Mouse (Mus musculus) ES-E14 (cell line): ENCODE results near the gene Abcc2. TPM values are rescaled to one million over a fixed set of nuclear protein-coding genes. Genes with fewer than 3 reads are reported as not detected.

Experiments used
- DNase-seq: peaks from one replicate; pipeline ENCODE4 v3.0.0-alpha.2; 2013; ENCODE audit warnings: low read depth, low spot score
- H3K27ac ChIP-seq: 2 replicates; pipeline ENCODE4 v1.5.1; 2012; ENCODE audit warnings: low read depth, mild to moderate bottlenecking, low read length, moderate library complexity, mixed read lengths; ENCODE audit not compliant: poor library complexity, insufficient read depth, severe bottlenecking
- H3K36me3 ChIP-seq: 2 replicates; pipeline ENCODE4 v1.6.1; 2012; ENCODE audit warnings: mild to moderate bottlenecking, low read length, moderate library complexity, mixed read lengths; ENCODE audit not compliant: control insufficient read depth, poor library complexity, insufficient read depth, severe bottlenecking
- H3K4me1 ChIP-seq, 2 experiments: fragments of 150-350 bp in 1 of 2; sonication (generic) in 1 of 2; 2 replicates each; pipeline ENCODE4 v1.6.1; 2012; ENCODE audit warnings: low read length in 2 of 2, mild to moderate bottlenecking in 1 of 2, mixed read lengths in 1 of 2; ENCODE audit not compliant: control insufficient read depth in 2 of 2, insufficient read depth in 2 of 2, poor library complexity in 1 of 2
- H3K4me3 ChIP-seq, 2 experiments: fragments of 150-350 bp in 1 of 2; sonication (generic) in 1 of 2; 2 replicates each; pipeline ENCODE4 v1.5.1; 2012; ENCODE audit warnings: low read length in 2 of 2, low read depth in 1 of 2, mild to moderate bottlenecking in 1 of 2, mixed read lengths in 1 of 2; ENCODE audit not compliant: insufficient read depth in 1 of 2, poor library complexity in 1 of 2, severe bottlenecking in 1 of 2
- H3K9ac ChIP-seq: 2 replicates; pipeline ENCODE4 v1.6.1; 2012; ENCODE audit warnings: low read depth, mild to moderate bottlenecking, low read length, mixed read lengths; ENCODE audit not compliant: poor library complexity, insufficient read depth, severe bottlenecking
- H3K9me3 ChIP-seq: fragments of 150-350 bp; sonication (generic); 2 replicates; pipeline ENCODE4 v1.6.1; 2012; ENCODE audit warnings: low read depth, mild to moderate bottlenecking, low read length; ENCODE audit not compliant: control insufficient read depth, insufficient read depth
- CHD2 ChIP-seq: IDR thresholded peaks from 2 replicates; pipeline ENCODE4 v1.6.1; 2014; ENCODE audit warnings: mild to moderate bottlenecking, low read depth, low read length, inconsistent platforms
- HCFC1 ChIP-seq: IDR thresholded peaks from 2 replicates; pipeline ENCODE4 v1.6.1; 2012; ENCODE audit warnings: low read length, inconsistent platforms, borderline replicate concordance; ENCODE audit not compliant: insufficient read depth
- MAFK ChIP-seq: IDR thresholded peaks from 2 replicates; pipeline ENCODE4 v1.6.1; 2014; ENCODE audit warnings: mild to moderate bottlenecking, low read depth, low read length, inconsistent platforms; ENCODE audit not compliant: insufficient read depth
- ZC3H11A ChIP-seq: IDR thresholded peaks from 2 replicates; pipeline ENCODE4 v1.6.1; 2012; ENCODE audit warnings: low read depth, mild to moderate bottlenecking, inconsistent platforms, low read length, borderline replicate concordance
- ZNF384 ChIP-seq: IDR thresholded peaks from 2 replicates; pipeline ENCODE4 v1.6.1; 2012; ENCODE audit warnings: low read depth, low read length, inconsistent platforms
- in situ Hi-C, 2 experiments: fragments of 600-800 bp; cut with MboI; formaldehyde crosslinking; loops; one replicate each; pipeline ENCODE4 v1.15.1; 2025; ENCODE audit warnings: low sequenced_read_pairs in 2 of 2, inconsistent platforms in 1 of 2; ENCODE audit not compliant: unreplicated experiment in 2 of 2
- total RNA-seq: library from RNA; depleted of rRNA; stranded (reverse); fragments of 300-350 nt; gene quantifications from 2 replicates; pipeline ENCODE4 v1.2.3, GENCODE M21; 2012

The Abcc2 gene
- total RNA-seq, 1 experiment: 1.6 TPM

DNA sequence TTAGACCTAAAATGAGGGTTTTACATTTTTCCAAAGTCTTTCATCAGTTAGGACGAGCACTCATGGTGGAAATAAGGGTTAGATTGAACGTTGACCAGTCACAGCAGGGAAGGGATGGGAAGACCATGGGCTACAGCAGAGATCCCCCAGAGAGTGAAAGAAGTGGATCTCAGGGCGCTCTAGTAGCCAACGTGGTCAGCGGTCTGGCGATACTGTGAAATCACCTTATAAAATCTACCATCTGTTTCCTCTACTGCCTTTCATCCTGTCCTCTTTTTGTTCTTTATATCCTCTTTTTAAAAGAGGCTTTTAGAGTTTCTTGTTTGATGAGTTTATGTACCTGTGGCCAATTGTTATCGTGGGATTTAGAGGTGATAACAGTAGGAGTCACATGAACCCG, 2.8 kb downstream of the Abcc2 start:
- Histone ChIP-seq H3K4me1 (no peaks in the 10 kb centered on the region), H3K27ac (no peak overlapping the region), H3K36me3 (no peaks in the 10 kb centered on the region), H3K9me3 (no peaks in the 10 kb centered on the region), H3K4me3 (no peak overlapping the region), H3K9ac (no peak overlapping the region)
- in situ Hi-C loops: no loop called here
- TF ChIP-seq ZC3H11A (no peak), CHD2 (no peak), HCFC1 (no peak)
- DNase-seq: no peak

DNA sequence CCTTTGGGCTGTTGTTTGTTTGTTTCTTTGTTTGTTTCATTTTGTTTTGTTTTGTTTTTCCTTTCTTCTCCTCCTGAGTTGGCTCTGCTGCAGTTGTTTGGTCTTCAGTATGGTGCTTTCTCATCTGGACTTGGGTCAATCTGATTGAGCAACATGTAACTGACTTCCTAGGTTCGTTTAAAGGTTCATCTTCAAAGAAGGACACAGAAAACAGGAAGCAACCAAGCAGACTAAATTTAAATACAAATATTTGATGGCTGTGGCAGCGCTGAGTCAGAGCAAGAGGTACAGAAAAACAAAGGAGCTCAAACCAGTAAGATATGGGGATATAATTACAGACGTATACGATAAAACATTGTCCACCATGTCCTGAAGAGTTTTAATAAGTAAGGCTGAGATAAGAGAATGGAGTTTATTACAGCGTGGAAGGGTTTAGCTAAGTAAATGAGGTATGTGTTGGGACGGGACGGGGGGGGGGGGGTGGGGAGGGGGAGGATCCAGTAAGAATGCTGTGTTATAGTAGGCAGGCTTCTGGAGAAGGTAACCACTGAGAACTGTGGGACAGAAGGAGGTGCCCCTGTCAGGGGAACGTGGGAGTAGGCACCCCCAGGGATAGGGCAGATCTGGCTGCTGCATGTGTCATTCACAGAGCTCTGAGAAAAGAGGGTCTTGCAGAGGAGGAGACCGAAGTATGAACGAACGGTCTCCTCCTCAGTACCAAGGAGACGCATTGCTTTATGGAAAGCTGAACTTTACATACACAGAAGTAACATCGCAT, 4.4 kb downstream of the Abcc2 start:
- Histone ChIP-seq H3K9ac (no peak overlapping the region), H3K4me3 (no peak overlapping the region), H3K9me3 (no peaks in the 10 kb centered on the region), H3K4me1 (no peaks in the 10 kb centered on the region), H3K36me3 (no peaks in the 10 kb centered on the region), H3K27ac (no peak overlapping the region)
- in situ Hi-C loops: no loop called here
- DNase-seq: no peak
- no peak for TF ChIP-seq HCFC1
- no peak for TF ChIP-seq CHD2
- no peak for TF ChIP-seq ZNF384
- TF ChIP-seq MAFK: no peak
- TF ChIP-seq ZC3H11A: no peak

DNA sequence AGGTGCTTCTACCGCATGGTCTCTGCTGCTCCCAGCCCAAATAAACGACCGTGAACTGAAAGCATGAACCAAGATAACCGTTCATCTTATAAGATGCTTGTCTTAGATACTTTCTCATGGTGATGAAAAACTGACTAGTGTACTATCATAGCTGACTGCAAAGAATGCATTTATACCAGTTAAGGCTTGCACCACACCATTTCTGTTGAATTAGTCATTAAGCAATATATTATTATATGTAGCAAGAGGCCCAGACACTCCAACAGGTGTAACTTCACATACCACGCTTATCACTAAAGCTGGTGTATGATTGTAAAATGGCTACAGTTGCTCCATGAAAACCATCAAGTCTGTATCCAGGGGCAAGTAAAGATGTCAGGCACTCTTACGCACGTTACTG, 7.8 kb downstream of the Abcc2 start:
- no peak for DNase-seq
- in situ Hi-C loops: no loop called here
- Histone ChIP-seq H3K36me3 (no peaks in the 10 kb centered on the region), H3K27ac (no peak overlapping the region), H3K4me3 (no peak overlapping the region), H3K9ac (no peak overlapping the region), H3K9me3 (no peaks in the 10 kb centered on the region), H3K4me1 (no peaks in the 10 kb centered on the region)
- TF ChIP-seq MAFK (no peak), CHD2 (no peak), HCFC1 (no peak), ZNF384 (no peak), ZC3H11A (no peak)

DNA sequence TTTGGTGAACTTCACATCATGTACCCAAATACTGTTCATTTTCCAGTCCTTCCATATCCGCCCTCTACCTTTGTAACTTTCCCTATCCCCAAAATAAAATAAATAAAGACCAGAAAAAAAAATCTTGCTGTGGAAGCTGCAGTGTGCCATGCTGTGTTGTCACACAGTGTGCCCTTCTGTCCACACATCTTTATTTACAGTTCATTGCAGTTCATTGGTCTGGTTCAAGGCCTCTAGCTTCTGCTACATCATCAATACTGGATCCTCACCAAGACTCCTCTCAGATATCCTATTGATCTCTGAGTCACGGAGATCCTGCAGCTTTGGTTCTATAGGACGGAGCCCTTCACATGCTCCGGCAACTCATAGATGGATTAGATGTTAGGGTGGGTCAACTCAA, 10.5 kb downstream of the Abcc2 start:
- H3K4me1 ChIP-seq: no peaks in the 10 kb centered on the region
- H3K4me3 ChIP-seq: no peak overlapping the region
- H3K9ac ChIP-seq: no peak overlapping the region
- no peak overlapping the region for H3K27ac ChIP-seq
- DNase-seq: no peak
- H3K9me3 ChIP-seq: no peaks in the 10 kb centered on the region
- no peaks in the 10 kb centered on the region for H3K36me3 ChIP-seq
- in situ Hi-C loops: no loop called here
- TF ChIP-seq CHD2 (no peak), ZNF384 (no peak), MAFK (no peak), ZC3H11A (no peak), HCFC1 (no peak)

DNA sequence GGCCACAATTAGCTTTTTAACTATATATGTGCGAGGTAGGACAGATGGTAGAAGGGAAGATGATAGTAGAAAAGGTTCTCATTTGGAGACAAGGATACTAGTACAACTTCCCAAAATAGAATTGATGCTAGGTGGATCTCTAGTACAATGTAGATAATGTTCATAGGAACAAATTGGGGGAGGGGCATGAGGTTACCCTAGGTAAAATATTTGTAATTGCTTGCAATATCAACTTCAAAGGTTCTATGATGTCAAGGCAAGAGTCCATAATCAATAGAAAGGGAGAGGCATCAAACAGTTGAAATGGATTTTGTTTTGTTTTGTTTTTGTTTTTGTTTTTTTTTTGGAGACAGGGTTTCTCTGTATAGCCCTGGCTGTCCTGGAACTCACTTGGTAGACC, 12.0 kb downstream of the Abcc2 start:
- Histone ChIP-seq H3K9me3 (no peaks in the 10 kb centered on the region), H3K36me3 (no peaks in the 10 kb centered on the region), H3K4me3 (no peak overlapping the region), H3K27ac (no peak overlapping the region), H3K9ac (no peak overlapping the region), H3K4me1 (no peaks in the 10 kb centered on the region)
- no peak for DNase-seq
- in situ Hi-C loops: no loop called here
- TF ChIP-seq ZC3H11A: no peak
- no peak for TF ChIP-seq MAFK
- no peak for TF ChIP-seq CHD2
- TF ChIP-seq ZNF384: no peak
- no peak for TF ChIP-seq HCFC1
